Mouse (Mus musculus) embryonic facial prominence, embryonic 12.5 days (tissue): ENCODE data around the gene Stard9. TPM values are rescaled to one million over a fixed set of nuclear protein-coding genes. Genes with fewer than 3 reads are reported as not detected.

Experiments used
- ATAC-seq: fragments of 200-750 bp; cut with Nextera tagmentation; 2 replicates; pipeline ENCODE4 v1.8.0; 2017; ENCODE audit not compliant: insufficient number of reproducible peaks, insufficient read depth, low FRiP score, low TSS enrichment
- H3K27ac ChIP-seq: fragments of 300-500 bp; sonication (generic); 2 replicates; pipeline ENCODE4 v1.5.1; 2016; ENCODE audit warnings: mild to moderate bottlenecking
- H3K27me3 ChIP-seq: fragments of 300-500 bp; sonication (generic); 2 replicates; pipeline ENCODE4 v1.6.1; 2016; ENCODE audit warnings: mild to moderate bottlenecking, moderate library complexity
- H3K36me3 ChIP-seq: fragments of 300-500 bp; sonication (generic); 2 replicates; pipeline ENCODE4 v1.6.1; 2016; ENCODE audit warnings: mild to moderate bottlenecking
- H3K4me1 ChIP-seq: fragments of 300-500 bp; sonication (generic); 2 replicates; pipeline ENCODE4 v1.6.1; 2016
- H3K4me2 ChIP-seq: fragments of 300-500 bp; sonication (generic); replicated peaks from 2 replicates; pipeline ENCODE4 v1.6.1; 2016; ENCODE audit warnings: mild to moderate bottlenecking, moderate library complexity
- H3K4me3 ChIP-seq: fragments of 300-500 bp; sonication (generic); 2 replicates; pipeline ENCODE4 v1.5.1; 2016; ENCODE audit warnings: mild to moderate bottlenecking
- H3K9ac ChIP-seq: fragments of 300-500 bp; sonication (generic); 2 replicates; pipeline ENCODE4 v1.6.1; 2016; ENCODE audit warnings: mild to moderate bottlenecking, moderate library complexity
- H3K9me3 ChIP-seq: fragments of 300-500 bp; sonication (generic); 2 replicates; pipeline ENCODE4 v1.6.1; 2016; ENCODE audit warnings: mild to moderate bottlenecking, moderate library complexity
- WGBS: fragments of 180-500 bp; shearing (Covaris S2); methylation state at CpG from one replicate; pipeline ENCODE4 v1.1.7; 2016; 5-methylcytosine and 5-hydroxymethylcytosine counted together
- polyA plus RNA-seq: library from polyadenylated mRNA; unstranded; fragments of >200 nt; fragmentation: Nextera tagmentation; extraction: Ambion mirVana; gene quantifications from 2 replicates; pipeline ENCODE4 v1.2.1, GENCODE M21; 2016

Gene Stard9
- 6.3 and 6.4 TPM in 2 replicates for polyA plus RNA-seq

DNA sequence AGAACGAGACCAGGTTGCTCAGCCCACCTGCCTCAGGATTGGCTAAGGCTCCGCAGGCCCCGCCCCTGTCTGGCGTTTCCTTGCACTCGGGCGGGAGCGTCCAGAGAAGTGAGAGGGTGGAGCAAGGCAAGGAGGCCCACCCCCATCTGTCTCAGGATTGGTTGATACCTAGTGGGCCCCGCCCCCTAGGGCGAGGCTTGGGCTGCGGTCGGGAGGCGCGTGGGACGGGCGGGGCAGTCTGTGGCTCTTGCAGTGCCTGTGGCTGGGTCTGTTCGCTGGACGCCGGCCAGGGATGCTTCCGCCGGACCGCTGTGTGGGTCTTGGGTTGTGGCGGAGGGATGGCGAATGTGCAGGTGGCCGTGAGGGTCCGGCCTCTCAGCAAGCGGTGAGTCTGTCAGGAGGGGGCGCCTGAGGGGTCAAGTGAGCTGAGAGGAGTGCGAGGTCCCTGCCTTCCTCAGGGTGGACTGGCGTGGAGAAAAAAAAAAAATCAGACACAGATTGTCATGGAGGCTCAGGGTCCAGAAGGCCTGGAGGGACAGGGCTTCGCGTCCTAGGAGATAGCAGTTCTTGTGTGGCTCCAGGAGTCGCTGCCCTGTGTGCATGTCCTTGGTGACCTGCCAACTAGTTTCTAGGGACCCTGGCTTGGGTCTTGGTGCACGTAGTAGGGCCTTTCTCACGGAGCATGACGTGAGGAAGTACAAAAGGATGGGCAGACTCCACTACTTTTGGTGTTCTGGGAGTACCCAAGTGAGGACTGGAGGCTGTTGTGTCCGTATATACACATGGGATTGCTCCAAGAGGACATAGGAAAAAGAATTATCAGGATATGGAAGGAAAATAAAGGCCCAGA, at the start of gene Stard9:
TSS of gene Stard9 (plus strand) at position 236 of the 850 bp plus-strand sequence.
- H3K27ac ChIP-seq, result 0 out of 2 replicates have a peak within 1 kb of the TSS, but pooled peaks have one; percentile 37

DNA sequence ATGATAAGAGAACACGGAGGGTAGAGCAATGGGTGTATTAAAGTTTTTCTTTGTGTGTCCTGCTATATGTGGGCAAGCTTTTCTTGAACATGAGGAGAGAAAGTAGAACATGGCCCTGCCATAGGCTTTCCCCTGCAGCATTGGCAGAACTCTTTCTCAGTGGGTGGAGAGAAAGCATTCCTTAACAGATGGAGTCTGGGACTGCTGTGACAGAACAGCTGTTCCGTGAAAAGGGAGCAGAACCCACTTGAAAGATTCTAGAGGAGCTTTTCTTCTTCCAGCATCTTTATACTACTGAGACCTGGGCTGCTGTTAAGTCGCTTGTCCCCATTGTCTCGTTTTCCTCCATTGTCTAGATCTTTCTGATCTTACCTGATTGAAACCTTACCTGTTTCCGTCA, 39.2 kb upstream of the Stard9 start:
- no peaks in the 10 kb centered on the region for H3K27me3 ChIP-seq
- no peak overlapping the region for H3K4me3 ChIP-seq
- H3K4me1 ChIP-seq, result no peaks in the 10 kb centered on the region
- no peak for ATAC-seq
- no peak overlapping the region for H3K4me2 ChIP-seq
- no peak overlapping the region for H3K27ac ChIP-seq
- no peak overlapping the region for H3K9ac ChIP-seq
- no peaks in the 10 kb centered on the region for H3K9me3 ChIP-seq
- 84% methylated on average over 5 of the region's 5 CpGs for whole genome bisulfite sequencing
- H3K36me3 ChIP-seq, result peaks cover 40% of the 10 kb centered on the region

More for the DNA sequence above, at the start of gene Stard9:
- ATAC-seq, result peak; percentile 100
- H3K4me3 ChIP-seq, result peak within 1 kb of the TSS; percentile 53
- WGBS, result 2% methylated on average over 36 of the region's 36 CpGs
- H3K36me3 ChIP-seq, result peaks cover 3% of the 10 kb centered on the region; the same call in 1 of the 2 replicates
- H3K4me2 ChIP-seq, result peak within 1 kb of the TSS; percentile 61
- H3K4me1 ChIP-seq, result no peaks in the 10 kb centered on the region
- no peaks in the 10 kb centered on the region for H3K27me3 ChIP-seq
- H3K9me3 ChIP-seq, result no peaks in the 10 kb centered on the region
- H3K9ac ChIP-seq, result peak within 1 kb of the TSS; percentile 50

DNA sequence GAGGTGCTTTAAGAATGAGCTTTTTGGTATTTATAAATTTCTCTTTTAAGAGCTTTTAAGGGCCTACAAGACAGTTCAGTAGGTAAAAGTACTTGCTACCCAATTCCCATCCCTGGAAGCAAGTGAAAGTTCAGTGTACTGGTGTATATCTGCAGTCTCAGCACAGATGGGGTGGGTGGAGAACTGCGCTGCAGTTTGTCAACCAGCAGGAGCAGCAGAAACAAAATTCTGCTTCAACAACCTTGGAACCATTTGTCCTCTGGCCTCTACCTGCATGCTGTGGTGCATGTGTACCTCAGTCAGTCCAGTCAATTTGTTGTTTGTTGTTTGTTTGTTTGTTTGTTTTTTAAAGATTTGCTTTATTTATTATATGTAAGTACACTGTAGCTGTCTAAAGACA, 36.7 kb upstream of the Stard9 start:
- WGBS, result 90% methylated on average over 1 of the region's 1 CpGs
- Histone ChIP-seq H3K27me3 (no peaks in the 10 kb centered on the region), H3K27ac (no peak overlapping the region), H3K4me1 (no peaks in the 10 kb centered on the region), H3K36me3 (peaks cover 44% of the 10 kb centered on the region), H3K9me3 (no peaks in the 10 kb centered on the region), H3K9ac (no peak overlapping the region), H3K4me3 (no peak overlapping the region), H3K4me2 (no peak overlapping the region)
- no peak for ATAC-seq

DNA sequence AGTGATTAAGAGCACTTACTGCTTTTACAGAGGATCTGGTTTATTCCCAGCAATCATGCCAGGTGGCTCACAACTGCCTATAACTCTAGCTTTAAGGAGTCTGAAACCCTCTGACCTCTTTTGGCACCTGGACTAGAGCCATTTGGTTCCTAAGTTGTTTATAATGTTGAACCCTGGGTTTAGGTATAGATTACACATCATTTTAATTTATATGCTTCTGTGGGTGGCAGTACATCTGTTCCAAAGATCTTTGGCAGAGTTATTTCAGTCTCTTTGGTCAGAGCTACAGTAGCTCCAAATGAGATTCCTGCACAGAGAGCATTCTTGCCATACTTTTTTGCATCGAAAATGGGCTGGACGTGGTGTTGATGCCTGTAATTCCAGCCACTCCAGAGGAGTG, 31.2 kb upstream of the Stard9 start:
- 89% methylated on average over 2 of the region's 2 CpGs for WGBS
- Histone ChIP-seq H3K4me2 (no peak overlapping the region), H3K27ac (no peak overlapping the region), H3K4me3 (no peak overlapping the region), H3K9me3 (no peaks in the 10 kb centered on the region), H3K4me1 (no peaks in the 10 kb centered on the region), H3K9ac (no peak overlapping the region), H3K36me3 (peaks cover 52% of the 10 kb centered on the region), H3K27me3 (no peaks in the 10 kb centered on the region)
- no peak for ATAC-seq

DNA sequence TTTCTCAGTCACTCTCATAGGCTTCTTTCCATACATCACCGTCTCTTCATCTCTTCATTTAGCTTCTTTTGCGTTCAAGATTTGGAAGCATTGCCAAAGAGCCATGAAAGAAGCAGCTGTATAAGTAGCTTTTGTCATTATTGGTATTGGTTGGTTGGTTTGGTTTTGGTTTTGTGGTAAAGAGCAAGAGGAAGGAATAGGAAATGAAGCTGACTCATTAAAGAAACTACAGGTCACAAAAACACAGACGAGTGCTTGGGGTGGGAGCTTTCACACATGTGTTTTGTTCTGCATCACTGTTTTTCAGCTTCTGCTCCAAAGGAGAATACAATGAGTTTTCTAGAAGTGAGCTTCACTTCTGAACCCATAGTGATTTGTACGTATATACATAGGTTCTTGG, 29.4 kb upstream of the Stard9 start:
- H3K4me1 ChIP-seq, result no peaks in the 10 kb centered on the region
- no peaks in the 10 kb centered on the region for H3K27me3 ChIP-seq
- H3K9me3 ChIP-seq, result no peaks in the 10 kb centered on the region
- no peak overlapping the region for H3K27ac ChIP-seq
- H3K9ac ChIP-seq, result no peak overlapping the region
- H3K4me3 ChIP-seq, result no peak overlapping the region
- peaks cover 52% of the 10 kb centered on the region for H3K36me3 ChIP-seq
- no peak for ATAC-seq
- WGBS, result 92% methylated on average over 4 of the region's 4 CpGs
- no peak overlapping the region for H3K4me2 ChIP-seq

DNA sequence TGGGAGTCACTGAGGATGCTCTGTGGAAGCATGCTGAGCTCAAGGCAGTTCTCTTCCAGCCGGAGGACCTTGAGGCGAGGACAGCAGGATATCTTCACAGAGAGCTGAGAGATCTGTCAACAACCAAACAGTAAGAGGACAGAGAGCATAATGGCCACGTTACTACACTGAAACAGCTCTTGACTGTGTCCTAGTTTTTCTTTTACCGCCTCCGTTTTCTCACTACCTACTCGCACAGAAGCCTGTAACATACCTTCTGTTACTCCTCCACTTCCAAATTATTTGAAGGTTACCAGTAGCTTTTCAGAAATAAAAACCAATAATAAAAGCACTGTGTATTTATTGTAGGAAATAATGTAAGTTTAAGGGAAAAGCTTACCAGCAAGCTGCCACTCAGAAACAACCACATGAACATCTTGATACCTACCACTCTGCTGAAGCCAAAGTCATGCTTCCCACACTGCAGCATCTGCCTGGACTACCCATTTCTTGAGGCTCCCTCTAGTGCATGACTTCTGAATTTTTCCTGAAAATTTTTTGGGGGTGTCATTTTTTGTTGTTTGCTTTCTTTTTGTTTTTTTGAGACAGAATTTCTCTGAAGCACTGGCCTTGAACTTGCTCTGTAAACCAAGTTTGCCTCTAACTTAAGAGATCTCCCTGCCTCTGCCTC, 22.8 kb upstream of the Stard9 start:
- Histone ChIP-seq H3K36me3 (peaks cover 4% of the 10 kb centered on the region), H3K27ac (no peak overlapping the region), H3K9ac (no peak overlapping the region), H3K4me1 (peaks cover 14% of the 10 kb centered on the region), H3K4me3 (no peak overlapping the region), H3K9me3 (no peaks in the 10 kb centered on the region), H3K27me3 (no peaks in the 10 kb centered on the region), H3K4me2 (no peak overlapping the region)
- no peak for ATAC-seq
- 88% methylated on average over 6 of the region's 6 CpGs for WGBS

DNA sequence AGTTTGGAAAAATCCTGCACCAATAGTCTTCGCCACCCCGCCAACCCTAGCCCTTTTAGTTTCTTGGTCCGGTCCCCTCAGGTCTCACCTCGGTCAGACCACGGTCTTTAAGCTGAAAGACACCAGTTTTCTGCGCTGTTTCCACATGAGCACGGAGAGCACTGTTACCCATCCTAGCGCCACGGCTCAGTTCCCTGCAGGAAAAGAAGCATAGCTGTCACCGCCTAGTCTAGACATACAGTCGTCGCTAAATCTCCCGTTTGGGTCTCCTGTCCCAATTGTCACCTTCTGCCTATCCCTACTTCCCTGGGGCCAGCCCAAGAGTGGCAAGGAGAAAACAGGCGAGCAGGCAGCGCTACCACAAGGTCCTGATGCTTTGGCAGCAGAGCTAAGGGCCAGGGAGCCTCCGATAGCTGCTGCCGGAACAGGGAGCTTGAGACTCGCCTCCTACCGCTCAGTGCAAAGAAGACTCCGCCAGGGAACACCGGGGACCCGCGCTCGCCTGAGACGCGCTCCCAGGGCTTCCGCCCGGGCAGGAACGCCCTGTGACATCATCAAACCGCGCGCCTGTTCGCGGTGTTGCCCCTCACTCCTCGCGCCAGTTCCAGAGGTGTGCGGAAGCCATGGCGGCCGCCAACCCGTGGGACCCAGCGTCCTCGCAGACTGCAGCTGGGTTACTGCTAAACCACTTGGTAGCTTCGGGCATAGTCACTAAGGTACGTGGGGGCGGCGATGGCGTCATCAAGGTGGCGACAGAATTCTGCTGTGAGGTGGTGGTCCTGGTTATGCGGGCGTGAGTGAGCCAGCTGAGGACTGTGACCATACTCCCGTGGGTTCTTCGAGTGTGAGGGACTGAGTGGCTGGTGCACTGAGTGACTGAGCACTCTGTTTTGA, 19.8 kb upstream of the Stard9 start, which contains the start of the genes Haus2 and Lrrc57:
TSS of gene Haus2 (plus strand) at position 554 of the 894 bp plus-strand sequence.
TSS of gene Lrrc57 (minus strand) at position 691 of the 894 bp plus-strand sequence.
- peak within 1 kb of the TSS; percentile 73 for H3K9ac ChIP-seq
- H3K4me3 ChIP-seq, result peak within 1 kb of the TSS; percentile 86
- H3K4me2 ChIP-seq, result peak within 1 kb of the TSS; percentile 81
- 0 out of 2 replicates have a peak, but pooled peaks cover 5% of the 10 kb centered on the region for H3K36me3 ChIP-seq
- 0% methylated on average over 52 of the region's 52 CpGs for WGBS
- peak; percentile 89 for ATAC-seq
- H3K27me3 ChIP-seq, result no peaks in the 10 kb centered on the region
- H3K4me1 ChIP-seq, result peaks cover 14% of the 10 kb centered on the region
- H3K9me3 ChIP-seq, result no peaks in the 10 kb centered on the region
- H3K27ac ChIP-seq, result peak within 1 kb of the TSS; percentile 91

DNA sequence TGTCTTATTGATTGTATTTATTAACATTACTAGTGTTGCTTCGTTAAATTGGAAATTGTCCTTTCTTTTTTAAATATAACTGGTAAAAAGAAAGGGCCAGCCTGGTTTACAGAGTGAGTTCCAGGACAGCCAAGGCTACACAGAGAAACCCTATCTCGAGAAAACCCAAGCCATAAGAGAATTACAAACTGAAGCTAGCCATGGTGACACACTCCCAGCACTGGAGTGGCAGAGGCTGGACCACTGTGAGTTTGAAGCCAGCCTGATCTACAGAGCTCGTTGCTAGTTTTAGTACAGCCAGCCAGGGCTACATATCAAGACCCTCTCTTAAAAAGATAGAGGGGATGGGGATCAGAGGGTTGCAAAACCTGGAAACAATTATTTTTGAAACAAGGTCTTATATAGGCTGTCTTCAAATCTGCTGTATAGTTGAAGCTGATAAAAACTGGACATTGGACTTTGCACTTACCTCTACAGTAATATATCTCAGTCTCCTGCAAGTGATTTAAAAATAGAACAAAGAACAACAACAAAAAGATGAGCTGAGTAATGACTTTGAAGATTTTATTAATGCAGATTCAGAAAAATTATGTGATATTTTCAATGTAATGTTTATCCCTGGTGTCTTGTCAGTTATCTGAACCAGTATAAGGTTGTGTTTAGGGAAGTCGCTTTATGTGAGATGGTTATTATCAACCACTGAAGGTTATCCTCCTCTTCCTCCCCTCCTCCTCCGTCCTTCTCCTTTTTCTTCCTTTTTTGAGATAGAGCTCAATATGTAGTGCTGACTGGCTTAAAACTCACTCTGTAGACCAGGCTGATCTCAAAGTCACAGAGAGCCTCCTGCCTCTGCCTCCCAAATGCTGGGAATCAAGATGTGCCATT, 12.4 kb upstream of the Stard9 start:
- no peaks in the 10 kb centered on the region for H3K27me3 ChIP-seq
- H3K4me1 ChIP-seq, result no peaks in the 10 kb centered on the region
- no peak overlapping the region for H3K4me2 ChIP-seq
- H3K4me3 ChIP-seq, result no peak overlapping the region
- ATAC-seq, result no peak
- WGBS, result 88% methylated on average over 5 of the region's 5 CpGs
- no peak overlapping the region for H3K9ac ChIP-seq
- no peaks in the 10 kb centered on the region for H3K9me3 ChIP-seq
- H3K27ac ChIP-seq, result no peak overlapping the region
- H3K36me3 ChIP-seq, result peaks cover 38% of the 10 kb centered on the region

DNA sequence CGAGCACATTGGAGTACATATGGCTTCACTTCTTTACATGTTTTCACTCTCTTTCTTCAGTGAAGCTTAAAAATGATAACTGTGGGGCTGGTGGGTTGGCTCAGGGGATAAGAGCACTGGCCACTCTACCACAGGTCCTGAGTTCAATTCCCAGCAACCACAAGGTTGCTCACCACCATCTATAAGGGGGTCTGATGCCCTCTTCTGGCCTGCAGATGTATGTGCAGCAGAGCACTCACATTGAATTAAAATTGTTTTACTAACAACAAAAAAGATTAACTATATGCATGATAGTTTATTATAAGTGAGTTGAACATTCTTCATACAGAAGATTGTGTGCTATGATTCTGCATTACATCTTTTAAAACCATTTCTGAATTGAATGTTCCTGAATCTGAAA, 9.4 kb upstream of the Stard9 start:
- H3K27ac ChIP-seq, result no peak overlapping the region
- H3K36me3 ChIP-seq, result peaks cover 33% of the 10 kb centered on the region
- ATAC-seq, result no peak
- WGBS, result 100% methylated on average over 1 of the region's 1 CpGs
- no peaks in the 10 kb centered on the region for H3K9me3 ChIP-seq
- no peak overlapping the region for H3K4me3 ChIP-seq
- no peak overlapping the region for H3K4me2 ChIP-seq
- H3K27me3 ChIP-seq, result no peaks in the 10 kb centered on the region
- no peak overlapping the region for H3K9ac ChIP-seq
- H3K4me1 ChIP-seq, result no peaks in the 10 kb centered on the region

DNA sequence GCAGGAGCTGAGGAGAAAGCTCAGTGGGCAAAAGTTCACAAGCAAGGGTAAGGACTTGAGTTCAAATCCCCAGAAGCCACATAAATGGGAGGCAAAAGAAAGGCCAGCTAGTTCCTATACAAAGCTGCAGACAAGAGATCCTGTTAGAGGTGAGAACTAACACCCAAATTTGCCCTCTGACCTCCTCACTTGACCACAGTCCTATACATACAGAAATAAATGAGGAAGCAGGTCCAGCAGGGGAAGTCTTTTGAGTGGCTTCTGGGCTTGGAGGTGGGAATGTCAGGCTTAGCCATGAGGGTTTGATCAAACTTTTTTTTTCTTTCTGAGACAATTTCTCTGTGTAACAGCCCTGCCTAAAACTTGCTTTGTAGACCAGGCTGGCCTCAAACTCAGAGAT, 6.0 kb upstream of the Stard9 start:
- Histone ChIP-seq H3K27ac (no peak overlapping the region), H3K4me1 (no peaks in the 10 kb centered on the region), H3K9me3 (no peaks in the 10 kb centered on the region), H3K9ac (no peak overlapping the region), H3K4me3 (no peak overlapping the region), H3K4me2 (no peak overlapping the region), H3K36me3 (peaks cover 15% of the 10 kb centered on the region), H3K27me3 (no peaks in the 10 kb centered on the region)
- ATAC-seq, result no peak
